Mouse (Mus musculus) limb, embryonic 10.5 days (tissue): ENCODE measurements around the gene Gm609. TPM values are rescaled to one million over a fixed set of nuclear protein-coding genes. Genes with fewer than 3 reads are reported as not detected.
"Not testable (repeated sequence)": the region's sequence is repeated elsewhere in the genome, so short reads cannot be mapped to it uniquely, and the experiment has no call there.

Experiments used
- DNase-seq: peaks from one replicate; pipeline ENCODE4 v3.0.0-alpha.2; 2017; ENCODE audit warnings: low spot score
- H3K27ac ChIP-seq: fragments of 300-500 bp; sonication (generic); 2 replicates; pipeline ENCODE4 v1.5.1; 2016; ENCODE audit warnings: mild to moderate bottlenecking
- H3K27me3 ChIP-seq: fragments of 300-500 bp; sonication (generic); 2 replicates; pipeline ENCODE4 v1.6.1; 2016; ENCODE audit warnings: low read depth, mild to moderate bottlenecking; ENCODE audit not compliant: poor library complexity, severe bottlenecking
- H3K36me3 ChIP-seq: fragments of 300-500 bp; sonication (generic); 2 replicates; pipeline ENCODE4 v1.6.1; 2016; ENCODE audit warnings: mild to moderate bottlenecking, moderate library complexity
- H3K4me1 ChIP-seq: fragments of 300-500 bp; sonication (generic); 2 replicates; pipeline ENCODE4 v1.6.1; 2016
- H3K4me3 ChIP-seq: fragments of 300-500 bp; sonication (generic); 2 replicates; pipeline ENCODE4 v1.5.1; 2016; ENCODE audit warnings: mild to moderate bottlenecking, moderate library complexity
- H3K9me3 ChIP-seq: fragments of 300-500 bp; sonication (generic); replicated peaks from 2 replicates; pipeline ENCODE4 v1.6.1; 2016; ENCODE audit warnings: mild to moderate bottlenecking
- WGBS: fragments of 180-500 bp; shearing (Covaris S2); methylation state at CpG from one replicate; pipeline ENCODE4 v1.1.7; 2016; 5-methylcytosine and 5-hydroxymethylcytosine counted together
- polyA plus RNA-seq: library from polyadenylated mRNA; unstranded; fragments of >200 nt; fragmentation: Nextera tagmentation; extraction: Ambion mirVana; gene quantifications from 2 replicates; pipeline ENCODE4 v1.2.1, GENCODE M21; 2016

The Gm609 gene
- polyA plus RNA-seq, 1 experiment from 2014 or later, result not detected

- not testable (repeated sequence) for H3K36me3 ChIP-seq, H3K27ac ChIP-seq, DNase-seq, H3K4me1 ChIP-seq, H3K9me3 ChIP-seq
- Histone ChIP-seq H3K4me3 (peak overlapping the region; percentile 60), H3K27me3 (peaks cover 17% of the 10 kb centered on the region; the same call in 1 of the 2 replicates)
- 39% methylated on average over 7 of the region's 7 CpGs for WGBS
Observed at GRCm38 (mm10) chr16:45409064-45409446, 83.7 kb downstream of the Gm609 start.

- H3K4me1 ChIP-seq, result no peaks in the 10 kb centered on the region
- no peaks in the 10 kb centered on the region for H3K9me3 ChIP-seq
- peak within 1 kb of the TSS; percentile 42; the same call in 1 of the 2 replicates for H3K27ac ChIP-seq
- peaks cover 17% of the 10 kb centered on the region; the same call in 1 of the 2 replicates for H3K27me3 ChIP-seq
- WGBS, result under 1% methylated on average over 28 of the region's 28 CpGs
- peak; percentile 48 for DNase-seq
- H3K36me3 ChIP-seq, result no peaks in the 10 kb centered on the region
- H3K4me3 ChIP-seq, result peak within 1 kb of the TSS; percentile 60
Observed at GRCm38 (mm10) chr16:45408425-45409063, 84.2 kb downstream of the Gm609 start, which contains the start of gene Cd200. Gene Cd200, minus strand, starts transcription at chr16:45409053.

- peak overlapping the region; percentile 60 for H3K4me3 ChIP-seq
- no peaks in the 10 kb centered on the region for H3K9me3 ChIP-seq
- WGBS, result 49% methylated on average over 9 of the region's 9 CpGs
- H3K36me3 ChIP-seq, result no peaks in the 10 kb centered on the region
- H3K27ac ChIP-seq, result no peak overlapping the region
- no peak for DNase-seq
- H3K27me3 ChIP-seq, result peaks cover 17% of the 10 kb centered on the region; the same call in 1 of the 2 replicates
- no peaks in the 10 kb centered on the region for H3K4me1 ChIP-seq
Observed at GRCm38 (mm10) chr16:45407645-45408400, 84.9 kb downstream of the Gm609 start.

- H3K4me3 ChIP-seq, result no peak overlapping the region
- no peak overlapping the region for H3K27ac ChIP-seq
- WGBS, result 91% methylated on average over 5 of the region's 5 CpGs
Observed at GRCm38 (mm10) chr16:45407091-45407490, 85.7 kb downstream of the Gm609 start.

GRCm38 (mm10) chr16:45402951-45403350 lies 89.8 kb downstream of the Gm609 start:
- H3K4me1 ChIP-seq, result no peaks in the 10 kb centered on the region
- H3K36me3 ChIP-seq, result no peaks in the 10 kb centered on the region
- DNase-seq, result no peak
- whole genome bisulfite sequencing, result 67% methylated on average over 2 of the region's 2 CpGs
- no peak overlapping the region for H3K27ac ChIP-seq
- H3K9me3 ChIP-seq, result no peaks in the 10 kb centered on the region
- H3K4me3 ChIP-seq, result no peak overlapping the region
- H3K27me3 ChIP-seq, result peaks cover 12% of the 10 kb centered on the region; the same call in 1 of the 2 replicates

More at GRCm38 (mm10) chr16:45407091-45407490, 85.7 kb downstream of the Gm609 start:
- Histone ChIP-seq H3K27me3 (peaks cover 17% of the 10 kb centered on the region; the same call in 1 of the 2 replicates), H3K9me3 (no peaks in the 10 kb centered on the region), H3K4me1 (no peaks in the 10 kb centered on the region), H3K36me3 (no peaks in the 10 kb centered on the region)
- no peak for DNase-seq

- no peak for DNase-seq
- Histone ChIP-seq H3K4me3 (no peak overlapping the region), H3K4me1 (no peaks in the 10 kb centered on the region), H3K27me3 (0 out of 2 replicates have a peak, but pooled peaks cover 3% of the 10 kb centered on the region), H3K36me3 (no peaks in the 10 kb centered on the region), H3K27ac (no peak overlapping the region), H3K9me3 (no peaks in the 10 kb centered on the region)
- 93% methylated on average over 1 of the region's 1 CpGs for WGBS
Observed at GRCm38 (mm10) chr16:45402036-45402435, 90.7 kb downstream of the Gm609 start.

- no peaks in the 10 kb centered on the region for H3K27me3 ChIP-seq
- H3K4me3 ChIP-seq, result no peak overlapping the region
- no peak for DNase-seq
- no peak overlapping the region for H3K27ac ChIP-seq
- H3K4me1 ChIP-seq, result no peaks in the 10 kb centered on the region
- H3K9me3 ChIP-seq, result no peaks in the 10 kb centered on the region
- H3K36me3 ChIP-seq, result no peaks in the 10 kb centered on the region
- 68% methylated on average over 9 of the region's 9 CpGs for WGBS
Observed at GRCm38 (mm10) chr16:45399947-45400555, 92.7 kb downstream of the Gm609 start.

GRCm38 (mm10) chr16:45399411-45399810 lies 93.4 kb downstream of the Gm609 start:
- H3K27me3 ChIP-seq, result no peaks in the 10 kb centered on the region
- 93% methylated on average over 3 of the region's 3 CpGs for WGBS
- H3K36me3 ChIP-seq, result no peaks in the 10 kb centered on the region
- no peaks in the 10 kb centered on the region for H3K9me3 ChIP-seq
- H3K4me3 ChIP-seq, result no peak overlapping the region
- no peak for DNase-seq
- no peaks in the 10 kb centered on the region for H3K4me1 ChIP-seq
- no peak overlapping the region for H3K27ac ChIP-seq

- no peak for DNase-seq
- Histone ChIP-seq H3K27me3 (no peaks in the 10 kb centered on the region), H3K36me3 (no peaks in the 10 kb centered on the region), H3K27ac (no peak overlapping the region), H3K9me3 (no peaks in the 10 kb centered on the region), H3K4me3 (no peak overlapping the region), H3K4me1 (no peaks in the 10 kb centered on the region)
- WGBS, result 95% methylated on average over 2 of the region's 2 CpGs
Observed at GRCm38 (mm10) chr16:45397440-45397839, 95.3 kb downstream of the Gm609 start.

- no peak overlapping the region for H3K4me3 ChIP-seq
- H3K27me3 ChIP-seq, result no peaks in the 10 kb centered on the region
- H3K36me3 ChIP-seq, result no peaks in the 10 kb centered on the region
- DNase-seq, result no peak
- H3K4me1 ChIP-seq, result no peaks in the 10 kb centered on the region
- H3K27ac ChIP-seq, result no peak overlapping the region
- no peaks in the 10 kb centered on the region for H3K9me3 ChIP-seq
- WGBS, result 90% methylated on average over 6 of the region's 6 CpGs
Observed at GRCm38 (mm10) chr16:45392246-45392645, 100.5 kb downstream of the Gm609 start.

- WGBS, result 92% methylated on average over 3 of the region's 3 CpGs
- no peaks in the 10 kb centered on the region for H3K36me3 ChIP-seq
- no peaks in the 10 kb centered on the region for H3K27me3 ChIP-seq
- no peak for DNase-seq
- no peak overlapping the region for H3K4me3 ChIP-seq
- no peaks in the 10 kb centered on the region for H3K4me1 ChIP-seq
- H3K27ac ChIP-seq, result no peak overlapping the region
- no peaks in the 10 kb centered on the region for H3K9me3 ChIP-seq
Observed at GRCm38 (mm10) chr16:45391680-45392079, 101.1 kb downstream of the Gm609 start.

GRCm38 (mm10) chr16:45390286-45390956 lies 102.3 kb downstream of the Gm609 start:
- no peaks in the 10 kb centered on the region for H3K9me3 ChIP-seq
- 87% methylated on average over 5 of the region's 5 CpGs for WGBS
- H3K27ac ChIP-seq, result no peak overlapping the region
- no peaks in the 10 kb centered on the region for H3K4me1 ChIP-seq
- H3K27me3 ChIP-seq, result no peaks in the 10 kb centered on the region
- DNase-seq, result no peak
- no peak overlapping the region for H3K4me3 ChIP-seq
- H3K36me3 ChIP-seq, result no peaks in the 10 kb centered on the region
